Comparison of ENCODE assay signal across 8 mouse cellular contexts in the genomic region with DNA sequence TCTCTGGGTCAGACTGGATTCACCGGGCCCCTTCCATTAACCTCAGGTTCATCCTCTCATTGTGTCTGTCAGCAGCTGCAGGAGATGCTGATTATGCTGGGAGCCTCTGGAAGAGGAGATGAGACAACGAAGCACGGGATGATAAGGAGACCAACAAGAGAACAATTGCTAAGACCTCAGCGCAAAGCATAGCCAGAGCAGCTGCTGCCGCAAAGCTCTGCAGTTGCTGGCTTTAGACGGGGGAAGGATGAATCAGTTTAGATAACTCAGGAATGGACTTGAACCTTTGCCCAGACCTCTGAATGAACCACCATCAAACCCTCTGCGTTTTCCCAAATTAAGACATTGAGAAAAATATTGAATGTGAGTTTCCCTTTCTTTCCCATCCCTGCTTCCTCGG.
DNase-seq lines count a peak whose midpoint lies in the region; ATAC-seq and TF ChIP-seq lines count a peak whose summit lies in the region.
"Had no signal": no experiment of that assay in that cellular context is flagged by ENCODE, and none has a peak within 500 bp of the region (broad histone marks: within the 10 kb centered on the region; RNA-seq: fewer than 3 reads in every experiment).

No protein-coding gene starts in this region.

- H3K36me3 ChIP-seq in midbrain, embryonic 10.5 days, result no peaks in the 10 kb centered on the region
- no peaks in the 10 kb centered on the region for H3K36me3 ChIP-seq in midbrain, embryonic 11.5 days (ENCODE audit: control insufficient read depth, insufficient read depth, low read length)
- no peaks in the 10 kb centered on the region for H3K36me3 ChIP-seq in heart, embryonic 15.5 days
- H3K36me3 ChIP-seq in myocyte (ENCODE audit: control insufficient read depth, insufficient read depth), result no peaks in the 10 kb centered on the region

- no peaks in the 10 kb centered on the region for H3K9me3 ChIP-seq in midbrain, embryonic 10.5 days (replicated peaks)
- no peaks in the 10 kb centered on the region for H3K9me3 ChIP-seq in midbrain, embryonic 11.5 days (ENCODE audit: control insufficient read depth, low read length)
- no peaks in the 10 kb centered on the region for H3K9me3 ChIP-seq in heart, embryonic 15.5 days (replicated peaks)

- 52% methylated on average over 8 of the region's 8 CpGs for WGBS in midbrain, embryonic 10.5 days
- 50% methylated on average over 8 of the region's 8 CpGs for WGBS in midbrain, embryonic 11.5 days
- 8% methylated on average over 8 of the region's 8 CpGs for WGBS in heart, embryonic 15.5 days

- no peak for DNase-seq in midbrain, embryonic 10.5 days (ENCODE audit: low spot score)
- no peak for DNase-seq in midbrain, embryonic 11.5 days (ENCODE audit: low spot score, missing footprints)
- DNase-seq in gastrocnemius, postnatal 14 days, result peak; percentile 33
- DNase-seq in cerebellum, adult 9-11 months, result no peak
- DNase-seq: thymus, adult 2 months had no signal

- ATAC-seq in midbrain, embryonic 11.5 days (ENCODE audit: low FRiP score), result no peak
- ATAC-seq in heart, embryonic 15.5 days (replicated peaks; ENCODE audit: insufficient number of reproducible peaks, insufficient read depth, low FRiP score, low read depth), result peak; percentile 69
- ATAC-seq in activated CD4-positive, CD25-positive, alpha-beta regulatory T cell, adult 4 months, result no peak

- no peaks in the 10 kb centered on the region for H3K27me3 ChIP-seq in midbrain, embryonic 10.5 days (ENCODE audit: low read depth, poor library complexity, severe bottlenecking)
- no peaks in the 10 kb centered on the region for H3K27me3 ChIP-seq in midbrain, embryonic 11.5 days (ENCODE audit: control insufficient read depth, insufficient read depth, low read length)
- H3K27me3 ChIP-seq in heart, embryonic 15.5 days, result no peaks in the 10 kb centered on the region
- H3K27me3 ChIP-seq in myocyte (ENCODE audit: control insufficient read depth, insufficient read depth, insufficient read length), result no peaks in the 10 kb centered on the region

- no peak overlapping the region for H3ac ChIP-seq in myocyte (ENCODE audit: control insufficient read depth, insufficient read length)

- peaks cover 10% of the 10 kb centered on the region for H3K4me1 ChIP-seq in midbrain, embryonic 10.5 days
- H3K4me1 ChIP-seq in midbrain, embryonic 11.5 days (ENCODE audit: control insufficient read depth, insufficient read depth, low read length), result no peaks in the 10 kb centered on the region
- H3K4me1 ChIP-seq in heart, embryonic 15.5 days (replicated peaks), result peaks cover 14% of the 10 kb centered on the region

- intact Hi-C loops in gastrocnemius, postnatal 14 days (cut with DNase I; ENCODE audit: low total_unique reads), result loop anchor here (10.0 kb wide), 1 partner anchor 295 kb away; no protein-coding TSS in a partner anchor

- no peaks in the 10 kb centered on the region for H3K79me2 ChIP-seq in myocyte (ENCODE audit: control insufficient read depth, insufficient read depth)

- H3K4me2 ChIP-seq in midbrain, embryonic 11.5 days, result no peak overlapping the region
- peak overlapping the region; percentile 31 for H3K4me2 ChIP-seq in heart, embryonic 15.5 days
- peak overlapping the region; percentile 60 for H3K4me2 ChIP-seq in myocyte (ENCODE audit: low read depth)

- no peak overlapping the region for H3K9ac ChIP-seq in midbrain, embryonic 11.5 days (ENCODE audit: low read length)
- no peak overlapping the region for H3K9ac ChIP-seq in heart, embryonic 15.5 days

- H3K27ac ChIP-seq in midbrain, embryonic 10.5 days (replicated peaks), result peak overlapping the region; percentile 28; the same call in 1 of the 2 replicates
- H3K27ac ChIP-seq in midbrain, embryonic 11.5 days (ENCODE audit: low read depth, low read length), result no peak overlapping the region
- H3K27ac ChIP-seq in heart, embryonic 15.5 days, result peak overlapping the region; percentile 5; the same call in 1 of the 2 replicates

- TF ChIP-seq POLR2A in myocyte (IDR thresholded peaks at IDR 0.05; ENCODE audit: insufficient read length, low read depth), result no peak

- no peak overlapping the region for H3K4me3 ChIP-seq in midbrain, embryonic 10.5 days
- H3K4me3 ChIP-seq in midbrain, embryonic 11.5 days (ENCODE audit: low read depth, low read length), result no peak overlapping the region
- H3K4me3 ChIP-seq in heart, embryonic 15.5 days, result no peak overlapping the region
- H3K4me3 ChIP-seq in myocyte, result no peak overlapping the region

TF ChIP-seq in myocyte, 11 proteins besides CTCF, POLR2A, EP300 and RAD21:
- TF ChIP-seq POLR2AphosphoS2 (IDR thresholded peaks at IDR 0.05; ENCODE audit: insufficient read length, low read depth) (no peak), E2F4 (IDR thresholded peaks at IDR 0.05; ENCODE audit: insufficient read depth) (no peak), MAX (IDR thresholded peaks at IDR 0.05; ENCODE audit: low read depth) (no peak), CEBPB (IDR thresholded peaks at IDR 0.05; ENCODE audit: insufficient read depth, poor library complexity, severe bottlenecking) (no peak), REST (IDR thresholded peaks at IDR 0.05; ENCODE audit: insufficient read depth, insufficient read length) (no peak), SRF (IDR thresholded peaks at IDR 0.05; ENCODE audit: control insufficient read depth, insufficient read length, low read depth) (peak; percentile 31), MYOG (IDR thresholded peaks at IDR 0.05; ENCODE audit: control insufficient read depth in 1 of 3, insufficient read depth in 1 of 3, insufficient read length in 2 of 3, low read depth in 2 of 3) (peak; percentile 62 to 97 (median 95)), TCF12 (IDR thresholded peaks at IDR 0.05; ENCODE audit: insufficient read depth, poor library complexity, severe bottlenecking) (peak; percentile 81), MYOD1 (IDR thresholded peaks at IDR 0.05; ENCODE audit: control insufficient read depth in 1 of 3, insufficient read length in 2 of 3, low read depth in 2 of 3) (peak; percentile 76 to 95 (median 95)), USF1 (IDR thresholded peaks at IDR 0.05; ENCODE audit: low read depth) (no peak), TCF3 (IDR thresholded peaks at IDR 0.05; ENCODE audit: insufficient read length, low read depth) (peak; percentile 63)
